31 mouse cellular contexts compared by ENCODE assay signal in genomic region chr11:32535646-32536045, GRCm38 (mm10). TPM values are rescaled to one million over a fixed set of nuclear protein-coding genes. Genes with fewer than 3 reads are reported as not detected.
DNase-seq lines count a peak whose midpoint lies in the region; ATAC-seq and TF ChIP-seq lines count a peak whose summit lies in the region.
"Had no signal": no experiment of that assay in that cellular context is flagged by ENCODE, and none has a peak within 500 bp of the region (broad histone marks: within the 10 kb centered on the region; RNA-seq: fewer than 3 reads in every experiment).

No protein-coding gene starts in this region.

- DNase-seq in liver, postnatal 0 days = no peak
- DNase-seq in CD4-positive helper T cell, adult 2 months (ENCODE audit: low read depth, low spot score) = peak; percentile 64
- peak; percentile 67 for DNase-seq in CD4-positive, CD25-positive, alpha-beta regulatory T cell, adult 2 months (ENCODE audit: low read depth, low spot score)
- DNase-seq in induced T-regulatory cell, adult 2 months (ENCODE audit: low read depth) = peak; percentile 82
- DNase-seq in gastrocnemius, postnatal 14 days = no peak
- DNase-seq: adrenal gland, adult 2 months; adrenal gland, postnatal 36 days; B cell, adult 2 months; cerebellum, adult 9-10 months; heart, adult 18-20 months; heart, postnatal 36 days; kidney, adult 11 months; kidney, postnatal 4 days; left cerebral cortex, postnatal 4 days; lung, adult 2 months; lung, postnatal 14 days; midbrain, embryonic 14.5 days; right cerebral cortex, postnatal 25 days; spleen, adult 18-20 months; thymus, adult 18-20 months; thymus, postnatal 25 days had no signal

- 89% methylated on average over 4 of the region's 4 CpGs for whole genome bisulfite sequencing in liver, embryonic 12.5 days (ENCODE audit: insufficient replicate concordance)
- 87% methylated on average over 4 of the region's 4 CpGs for WGBS in liver, postnatal 0 days (ENCODE audit: insufficient replicate concordance)

- ATAC-seq in liver, embryonic 12.5 days = no peak
- no peak for ATAC-seq in liver, postnatal 0 days
- no peak for ATAC-seq in megakaryocyte progenitor cell, adult 5-6 weeks (replicated peaks; ENCODE audit: poor library complexity)
- ATAC-seq: forebrain, embryonic 15.5 days; hindbrain, postnatal 0 days had no signal

- TF ChIP-seq EP300 in liver, postnatal 0 days (IDR thresholded peaks at IDR 0.05; ENCODE audit: low read depth) = no peak

- no peak for TF ChIP-seq CTCF in liver, postnatal 0 days (IDR thresholded peaks at IDR 0.05; ENCODE audit: low read depth)

- H3K36me3 ChIP-seq in liver, embryonic 12.5 days = peaks cover 3% of the 10 kb centered on the region; the same call in 1 of the 2 replicates
- H3K36me3 ChIP-seq in liver, postnatal 0 days (replicated peaks; ENCODE audit: insufficient read depth, low read length) = no peaks in the 10 kb centered on the region
- H3K36me3 ChIP-seq: embryonic facial prominence, embryonic 13.5 days; forebrain, embryonic 10.5 days; forebrain, embryonic 15.5 days; hindbrain, embryonic 12.5 days had no signal

- H3K9me3 ChIP-seq in liver, embryonic 12.5 days (replicated peaks) = no peaks in the 10 kb centered on the region
- no peaks in the 10 kb centered on the region for H3K9me3 ChIP-seq in liver, postnatal 0 days (ENCODE audit: low read length)
- H3K9me3 ChIP-seq: embryonic facial prominence, embryonic 13.5 days; forebrain, embryonic 10.5 days; forebrain, embryonic 15.5 days; hindbrain, embryonic 12.5 days had no signal

- intact Hi-C loops in gastrocnemius, postnatal 14 days (cut with DNase I; ENCODE audit: low total_unique reads) = no loop called here

- peak overlapping the region; percentile 99 for H3K4me2 ChIP-seq in liver, embryonic 12.5 days
- H3K4me2 ChIP-seq in liver, postnatal 0 days (ENCODE audit: low read depth, low read length) = no peak overlapping the region
- H3K4me2 ChIP-seq: embryonic facial prominence, embryonic 13.5 days; forebrain, embryonic 15.5 days; heart, embryonic 11.5 days; hindbrain, embryonic 12.5 days had no signal

- H3K4me3 ChIP-seq in liver, embryonic 12.5 days = no peak overlapping the region
- no peak overlapping the region for H3K4me3 ChIP-seq in liver, postnatal 0 days (ENCODE audit: low read depth, low read length)
- H3K4me3 ChIP-seq: embryonic facial prominence, embryonic 13.5 days; forebrain, embryonic 10.5 days; forebrain, embryonic 15.5 days; hindbrain, embryonic 12.5 days had no signal

- H3K9ac ChIP-seq in liver, embryonic 12.5 days = no peak overlapping the region
- H3K9ac ChIP-seq in liver, postnatal 0 days (replicated peaks) = no peak overlapping the region
- H3K9ac ChIP-seq: embryonic facial prominence, embryonic 13.5 days; forebrain, embryonic 15.5 days; hindbrain, embryonic 12.5 days had no signal

- H3K27ac ChIP-seq in liver, embryonic 12.5 days = no peak overlapping the region
- H3K27ac ChIP-seq in liver, postnatal 0 days (ENCODE audit: low read depth) = no peak overlapping the region
- H3K27ac ChIP-seq: embryonic facial prominence, embryonic 13.5 days; forebrain, embryonic 10.5 days; forebrain, embryonic 15.5 days; hindbrain, embryonic 12.5 days; hindbrain, postnatal 0 days; stomach, postnatal 0 days had no signal

- H3K27me3 ChIP-seq in liver, embryonic 12.5 days (replicated peaks) = 0 out of 2 replicates have a peak, but pooled peaks cover 4% of the 10 kb centered on the region
- 0 out of 2 replicates have a peak, but pooled peaks cover 4% of the 10 kb centered on the region for H3K27me3 ChIP-seq in liver, postnatal 0 days (ENCODE audit: insufficient read depth, low read length)
- H3K27me3 ChIP-seq: forebrain, embryonic 15.5 days had no signal

- H3K4me1 ChIP-seq in liver, embryonic 12.5 days = peaks cover 89% of the 10 kb centered on the region
- H3K4me1 ChIP-seq in liver, postnatal 0 days (ENCODE audit: insufficient read depth) = peaks cover 37% of the 10 kb centered on the region

RNA-seq across cellular contexts. Expression of gene Stk10, which starts 2.5 kb away (rescaled TPM):
- polyA plus RNA-seq in liver, embryonic 12.5 days (2016; fragmentation: Nextera tagmentation; extraction: Ambion mirVana) = 5.7 and 6.0 TPM in 2 replicates
- 2.2 and 2.3 TPM in 2 replicates for polyA plus RNA-seq in liver, postnatal 0 days (2015; fragmentation: Nextera tagmentation; extraction: Ambion mirVana)
- 12.8 and 15.8 TPM in 2 replicates for total RNA-seq in megakaryocyte progenitor cell, adult 5-6 weeks (2015)
- total RNA-seq in megakaryocyte progenitor cell, adult 5-6 weeks (2017) = 15.7 and 16.8 TPM in 2 replicates
- total RNA-seq in gastrocnemius, postnatal 14 days (2021) = 1 to 10 TPM; 4.9 to 6.9 TPM

RNA-seq across cellular contexts. Expression of gene Efcab9, which starts 3.8 kb away (rescaled TPM):
- polyA plus RNA-seq in liver, embryonic 12.5 days (2016; fragmentation: Nextera tagmentation; extraction: Ambion mirVana) = 0.28 and 0.56 TPM in 2 replicates
- polyA plus RNA-seq in liver, postnatal 0 days (2015; fragmentation: Nextera tagmentation; extraction: Ambion mirVana) = 0.17 and 0.21 TPM in 2 replicates
- 1.7 TPM in 1 of 2 replicates, not detected in the other for total RNA-seq in megakaryocyte progenitor cell, adult 5-6 weeks (2015)
- 0.50 and 1.2 TPM in 2 replicates for total RNA-seq in megakaryocyte progenitor cell, adult 5-6 weeks (2017)
- total RNA-seq in gastrocnemius, postnatal 14 days (2021) = under 1 TPM; 0.47 to 0.70 TPM
- total RNA-seq: common myeloid progenitor, adult 5-6 weeks; hindbrain, postnatal 0 days had no signal
- polyA plus RNA-seq: adrenal gland, adult 2 months; embryonic facial prominence, embryonic 13.5 days; hindbrain, embryonic 12.5 days; hindbrain, postnatal 0 days; lung, adult 2 months; midbrain, embryonic 14.5 days had no signal

Comparison
In these comparisons a context has a peak if more than half of its experiments do, and no peak if none do; other contexts are left out.
1. DNase-seq: peak in CD4-positive helper T cell, adult 2 months (single experiment), CD4-positive, CD25-positive, alpha-beta regulatory T cell, adult 2 months (single experiment) and induced T-regulatory cell, adult 2 months (single experiment); none in liver, postnatal 0 days (single experiment) and gastrocnemius, postnatal 14 days (single experiment).